Mouse (Mus musculus): ENCODE measurements around the gene Scd1.

DNA sequence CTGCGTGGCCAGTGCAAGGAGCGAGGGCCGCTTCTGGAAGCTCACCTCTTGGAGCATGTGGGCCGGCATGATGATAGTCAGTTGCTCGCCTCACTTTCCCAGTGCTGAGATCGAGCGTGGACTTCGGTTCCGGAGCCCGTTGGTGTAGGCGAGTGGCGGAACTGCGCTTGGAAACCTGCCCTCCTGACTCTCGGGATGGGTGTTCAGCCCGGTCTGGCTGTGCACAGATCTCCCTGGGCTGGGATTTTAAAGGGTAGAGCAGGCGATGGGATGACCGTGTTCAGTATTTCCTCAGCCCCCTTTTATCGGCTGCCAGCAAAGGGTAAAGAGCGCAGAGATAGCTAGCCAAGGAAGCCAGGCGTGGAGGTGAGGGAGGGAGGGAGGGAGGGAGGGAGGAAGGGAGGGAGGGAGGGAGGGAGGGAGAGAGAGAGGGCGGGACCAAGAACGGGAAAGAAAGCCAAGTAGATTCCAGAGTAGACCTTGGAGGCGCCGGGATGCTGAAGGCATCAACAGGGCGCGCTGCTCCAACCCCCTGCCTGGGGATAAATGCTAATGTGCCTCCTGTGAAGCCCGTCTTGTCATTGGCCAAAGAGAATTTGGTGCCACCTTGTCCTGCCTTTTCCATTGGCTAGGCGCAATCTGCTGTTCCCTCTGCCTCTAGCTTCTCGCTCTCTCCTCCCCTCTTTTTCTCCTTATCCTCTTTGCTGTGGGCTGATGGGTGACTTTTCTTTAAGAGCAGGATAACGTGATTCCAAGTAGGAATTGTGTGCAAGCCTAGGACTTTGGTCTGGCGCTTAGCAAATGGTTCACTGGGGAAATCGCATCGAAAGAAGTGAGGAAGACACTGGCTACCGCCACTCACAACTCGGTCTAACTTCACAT is at the start of gene Scd1:
- TF ChIP-seq POLR2A (IDR thresholded peaks at IDR 0.05; ENCODE audit: insufficient read depth, low read length) (peak; percentile 13), CTCF (IDR thresholded peaks at IDR 0.05; ENCODE audit: low read depth, low read length) (no peak)

Data from ES-Bruce4 (cell line).